Mouse (Mus musculus) heart, adult 2 months (tissue): ENCODE measurements around the gene Pdia5. TPM values are rescaled to one million over a fixed set of nuclear protein-coding genes. Genes with fewer than 3 reads are reported as not detected.

ENCODE experiments used
- DNase-seq, 2 experiments: peaks; one replicate each; pipeline ENCODE4 v3.0.0; 2021
- H3K27ac ChIP-seq: fragments of 200-600 bp; 2 replicates; pipeline ENCODE4 v1.8.1; 2022
- H3K27me3 ChIP-seq: fragments of 200-500 bp; 2 replicates; pipeline ENCODE4 v1.6.1; 2012; ENCODE audit warnings: mild to moderate bottlenecking, low read length, inconsistent platforms, mixed read lengths; ENCODE audit not compliant: control insufficient read depth, insufficient read depth
- H3K36me3 ChIP-seq: fragments of 200-500 bp; 2 replicates; pipeline ENCODE4 v1.6.1; 2012; ENCODE audit warnings: low read length, inconsistent platforms; ENCODE audit not compliant: control insufficient read depth, insufficient read depth
- H3K4me1 ChIP-seq: fragments of 200-500 bp; 2 replicates; pipeline ENCODE4 v1.6.1; 2011; ENCODE audit warnings: low read length; ENCODE audit not compliant: control insufficient read depth, insufficient read depth
- H3K4me3 ChIP-seq: fragments of 200-600 bp; 2 replicates; pipeline ENCODE4 v1.8.1; 2022
- H3K79me2 ChIP-seq: fragments of 200-500 bp; replicated peaks from 2 replicates; pipeline ENCODE4 v1.6.1; 2012; ENCODE audit warnings: mild to moderate bottlenecking, inconsistent platforms, low read length, moderate library complexity, mixed read lengths; ENCODE audit not compliant: control insufficient read depth, insufficient read depth
- H3K9ac ChIP-seq: fragments of 200-500 bp; 2 replicates; pipeline ENCODE4 v1.6.1; 2012; ENCODE audit warnings: low read depth, mild to moderate bottlenecking, control low read depth, inconsistent platforms, low read length, mixed read lengths
- CTCF ChIP-seq: fragments of 200-600 bp; IDR thresholded peaks from 2 replicates; pipeline ENCODE4 v1.8.1; 2022; ENCODE audit warnings: antibody characterized with exemption, mild to moderate bottlenecking, moderate library complexity
- EP300 ChIP-seq: fragments of 200-500 bp; IDR thresholded peaks from 2 replicates; pipeline ENCODE4 v1.6.1; 2011; ENCODE audit warnings: low read depth, low read length, control low read depth; ENCODE audit not compliant: insufficient read depth
- POLR2A ChIP-seq: fragments of 200-500 bp; IDR thresholded peaks from 2 replicates; pipeline ENCODE4 v1.6.1; 2011; ENCODE audit warnings: mild to moderate bottlenecking, low read depth, low read length, control low read depth; ENCODE audit not compliant: insufficient read depth
- WGBS: fragments of 180-500 bp; shearing (Covaris S2); methylation state at CpG from one replicate; pipeline ENCODE4 v1.1.7; 2018; 5-methylcytosine and 5-hydroxymethylcytosine counted together
- intact Hi-C: fragments of 180-260 bp; cut with DNase I; formaldehyde crosslinking; loops from one replicate; pipeline ENCODE4 v1.15.1; 2025
- polyA plus RNA-seq: library from polyadenylated mRNA; depleted of rRNA; stranded (reverse); fragments of >200 nt; gene quantifications from 2 replicates; pipeline ENCODE4 v1.2.3, GENCODE M21; 2012
- total RNA-seq, 2 experiments: library from RNA; stranded (reverse); gene quantifications; 2 replicates each; pipeline ENCODE4 v1.2.3; 2021

Pdia5 gene
- total and polyA plus RNA-seq, 3 experiments, result 4.1 to 5.0 (median 4.4) TPM

- TF ChIP-seq POLR2A (no peak), EP300 (no peak), CTCF (no peak)
- H3K4me1 ChIP-seq, result peaks cover 13% of the 10 kb centered on the region; the same call in 1 of the 2 replicates
- intact Hi-C loops, result no loop called here
- H3K79me2 ChIP-seq, result no peaks in the 10 kb centered on the region
- whole genome bisulfite sequencing, result 70% methylated on average over 6 of the region's 6 CpGs
- no peaks in the 10 kb centered on the region for H3K36me3 ChIP-seq
- no peak overlapping the region for H3K27ac ChIP-seq
- no peak overlapping the region for H3K4me3 ChIP-seq
- no peaks in the 10 kb centered on the region for H3K27me3 ChIP-seq
- no peak overlapping the region for H3K9ac ChIP-seq
- DNase-seq, result no peak
Observed at GRCm38 (mm10) chr16:35469016-35469415, 21.7 kb downstream of the Pdia5 start.

GRCm38 (mm10) chr16:35467044-35467443, 23.6 kb downstream of the Pdia5 start:
- Histone ChIP-seq H3K79me2 (no peaks in the 10 kb centered on the region), H3K4me3 (no peak overlapping the region), H3K36me3 (no peaks in the 10 kb centered on the region), H3K27me3 (no peaks in the 10 kb centered on the region), H3K9ac (no peak overlapping the region), H3K4me1 (peaks cover 13% of the 10 kb centered on the region; the same call in 1 of the 2 replicates), H3K27ac (no peak overlapping the region)
- intact Hi-C loops, result no loop called here
- DNase-seq, result no peak
- TF ChIP-seq CTCF (no peak), POLR2A (no peak), EP300 (no peak)
- 88% methylated on average over 2 of the region's 2 CpGs for WGBS

- Histone ChIP-seq H3K9ac (no peak overlapping the region), H3K4me1 (peaks cover 7% of the 10 kb centered on the region; the same call in 1 of the 2 replicates), H3K4me3 (no peak overlapping the region), H3K79me2 (no peaks in the 10 kb centered on the region), H3K36me3 (no peaks in the 10 kb centered on the region), H3K27ac (peak overlapping the region; percentile 65), H3K27me3 (no peaks in the 10 kb centered on the region)
- DNase-seq, result peak; percentile 51 to 72
- TF ChIP-seq POLR2A (no peak), EP300 (peak; percentile 56; the same call in 1 of the 2 replicates)
- WGBS, result 44% methylated on average over 4 of the region's 4 CpGs
- intact Hi-C loops, result no loop called here
Observed at GRCm38 (mm10) chr16:35465808-35466351, 24.8 kb downstream of the Pdia5 start.

- H3K36me3 ChIP-seq, result no peaks in the 10 kb centered on the region
- no peak overlapping the region for H3K9ac ChIP-seq
- intact Hi-C loops, result no loop called here
- no peak for TF ChIP-seq CTCF
- no peak for TF ChIP-seq POLR2A
- no peak for TF ChIP-seq EP300
- no peak for DNase-seq
- WGBS, result 86% methylated on average over 12 of the region's 12 CpGs
- no peaks in the 10 kb centered on the region for H3K79me2 ChIP-seq
- H3K27me3 ChIP-seq, result no peaks in the 10 kb centered on the region
- H3K4me1 ChIP-seq, result peaks cover 2% of the 10 kb centered on the region; the same call in 1 of the 2 replicates
- H3K27ac ChIP-seq, result no peak overlapping the region
- no peak overlapping the region for H3K4me3 ChIP-seq
Observed at GRCm38 (mm10) chr16:35464686-35465308, 25.9 kb downstream of the Pdia5 start.

- DNase-seq, result no peak
- Histone ChIP-seq H3K4me3 (no peak overlapping the region), H3K9ac (no peak overlapping the region), H3K79me2 (no peaks in the 10 kb centered on the region), H3K4me1 (peaks cover 2% of the 10 kb centered on the region; the same call in 1 of the 2 replicates), H3K36me3 (no peaks in the 10 kb centered on the region), H3K27ac (no peak overlapping the region), H3K27me3 (no peaks in the 10 kb centered on the region)
- 86% methylated on average over 10 of the region's 10 CpGs for WGBS
- intact Hi-C loops, result no loop called here
- no peak for TF ChIP-seq CTCF
- TF ChIP-seq POLR2A, result no peak
- no peak for TF ChIP-seq EP300
Observed at GRCm38 (mm10) chr16:35463708-35464107, 27.0 kb downstream of the Pdia5 start.

- 77% methylated on average over 7 of the region's 7 CpGs for WGBS
- intact Hi-C loops, result no loop called here
- H3K9ac ChIP-seq, result no peak overlapping the region
- no peak for TF ChIP-seq EP300
- TF ChIP-seq CTCF, result no peak
- no peak for TF ChIP-seq POLR2A
- no peak overlapping the region for H3K27ac ChIP-seq
- no peaks in the 10 kb centered on the region for H3K27me3 ChIP-seq
- H3K79me2 ChIP-seq, result no peaks in the 10 kb centered on the region
- no peak overlapping the region for H3K4me3 ChIP-seq
- DNase-seq, result no peak
- no peaks in the 10 kb centered on the region for H3K36me3 ChIP-seq
- peaks cover 2% of the 10 kb centered on the region; the same call in 1 of the 2 replicates for H3K4me1 ChIP-seq
Observed at GRCm38 (mm10) chr16:35462955-35463354, 27.7 kb downstream of the Pdia5 start.
